Mouse (Mus musculus) liver, embryonic 11.5 days (tissue): Measurements from ENCODE around the gene Slc34a3. TPM values are rescaled to one million over a fixed set of nuclear protein-coding genes. Genes with fewer than 3 reads are reported as not detected.

Source experiments
- ATAC-seq: fragments of 200-750 bp; cut with Nextera tagmentation; replicated peaks from 2 replicates; pipeline ENCODE4 v1.8.0; 2017; ENCODE audit warnings: moderate number of reproducible peaks, mild to moderate bottlenecking, moderate TSS enrichment, moderate library complexity; ENCODE audit not compliant: low FRiP score
- DNase-seq: peaks from one replicate; pipeline ENCODE4 v3.0.0-alpha.2; 2017; ENCODE audit warnings: low spot score
- H3K27ac ChIP-seq: fragments of 300-500 bp; sonication (generic); 2 replicates; pipeline ENCODE4 v1.5.1; 2014; ENCODE audit warnings: mild to moderate bottlenecking, low read depth, low read length, control low read depth
- H3K27me3 ChIP-seq: fragments of 300-500 bp; sonication (generic); replicated peaks from 2 replicates; pipeline ENCODE4 v1.6.1; 2014; ENCODE audit warnings: low read length, mixed read lengths; ENCODE audit not compliant: control insufficient read depth, insufficient read depth
- H3K36me3 ChIP-seq: fragments of 300-500 bp; sonication (generic); 2 replicates; pipeline ENCODE4 v1.6.1; 2014; ENCODE audit warnings: mild to moderate bottlenecking, low read length, moderate library complexity, mixed read lengths; ENCODE audit not compliant: control insufficient read depth, insufficient read depth
- H3K4me1 ChIP-seq: fragments of 300-500 bp; sonication (generic); replicated peaks from 2 replicates; pipeline ENCODE4 v1.6.1; 2014; ENCODE audit warnings: low read length, mixed read lengths; ENCODE audit not compliant: control insufficient read depth, insufficient read depth
- H3K4me2 ChIP-seq: fragments of 300-500 bp; sonication (generic); 2 replicates; pipeline ENCODE4 v1.6.1; 2014; ENCODE audit warnings: mild to moderate bottlenecking, control low read depth, moderate library complexity
- H3K4me3 ChIP-seq: fragments of 300-500 bp; sonication (generic); 2 replicates; pipeline ENCODE4 v1.5.1; 2014; ENCODE audit warnings: low read depth, low read length, control low read depth
- H3K9ac ChIP-seq: fragments of 300-500 bp; sonication (generic); 2 replicates; pipeline ENCODE4 v1.6.1; 2014; ENCODE audit warnings: low read depth, low read length, control low read depth
- H3K9me3 ChIP-seq: fragments of 300-500 bp; sonication (generic); 2 replicates; pipeline ENCODE4 v1.6.1; 2016; ENCODE audit warnings: low read length, inconsistent platforms, mixed read lengths; ENCODE audit not compliant: control insufficient read depth
- WGBS: fragments of 180-500 bp; shearing (Covaris S2); extraction: QIAGEN DNeasy Blood & Tissue Kit; methylation state at CpG from one replicate; pipeline ENCODE4 v1.1.7; 2014; 5-methylcytosine and 5-hydroxymethylcytosine counted together
- polyA plus RNA-seq: library from polyadenylated mRNA; unstranded; fragments of >200 nt; fragmentation: Nextera tagmentation; extraction: Ambion mirVana; gene quantifications from 2 replicates; pipeline ENCODE4 v1.2.1, GENCODE M21; 2014

Gene Slc34a3
- polyA plus RNA-seq, 1 experiment from 2014 or later = 0.07 TPM

DNA sequence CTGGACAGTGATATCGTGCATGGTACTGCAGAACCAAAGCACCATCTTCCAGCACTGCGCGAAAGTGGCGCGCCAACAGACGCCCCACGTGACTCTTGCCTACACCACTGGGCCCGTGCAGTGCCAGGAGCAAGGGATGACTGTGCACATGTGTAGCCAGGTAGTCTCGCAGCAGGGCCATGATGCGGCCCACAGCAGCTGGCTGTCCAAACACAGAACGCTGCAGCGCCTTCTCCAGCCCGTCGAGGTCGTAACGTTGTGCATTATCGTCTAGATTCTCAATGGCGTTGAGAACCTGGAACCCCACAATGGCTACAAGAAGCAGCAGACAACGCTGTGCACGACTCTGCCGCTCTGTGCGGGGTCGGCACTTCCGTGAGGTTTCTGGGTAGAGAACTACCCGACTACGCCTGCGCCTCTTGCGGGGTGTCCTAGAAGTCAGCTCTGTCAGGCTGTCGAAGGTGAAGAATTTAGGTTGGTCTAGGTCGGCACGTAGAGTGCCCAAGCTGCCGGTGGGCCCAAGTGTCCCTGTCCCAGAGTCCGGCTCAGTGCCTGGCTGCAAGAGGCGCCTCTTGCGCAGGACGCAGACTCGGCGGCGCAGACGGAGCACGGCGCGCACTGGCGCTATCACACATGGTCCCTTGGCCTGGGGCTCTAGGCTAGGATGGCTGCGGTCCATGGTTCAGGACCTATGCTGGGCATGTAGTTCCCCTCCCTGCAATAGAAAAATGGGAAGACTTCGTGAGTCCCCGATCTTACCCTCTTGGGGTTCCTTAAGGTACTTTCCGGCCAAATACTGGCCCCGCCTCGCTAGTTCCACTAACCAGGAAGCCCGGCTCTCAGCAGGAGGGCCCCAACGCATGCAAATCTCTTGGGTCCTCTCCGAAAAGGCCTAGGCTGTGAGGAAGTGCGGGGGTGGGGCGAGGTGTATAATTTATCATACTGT, 38.7 kb downstream of the Slc34a3 start:
- H3K27ac ChIP-seq = peak overlapping the region; percentile 92

DNA sequence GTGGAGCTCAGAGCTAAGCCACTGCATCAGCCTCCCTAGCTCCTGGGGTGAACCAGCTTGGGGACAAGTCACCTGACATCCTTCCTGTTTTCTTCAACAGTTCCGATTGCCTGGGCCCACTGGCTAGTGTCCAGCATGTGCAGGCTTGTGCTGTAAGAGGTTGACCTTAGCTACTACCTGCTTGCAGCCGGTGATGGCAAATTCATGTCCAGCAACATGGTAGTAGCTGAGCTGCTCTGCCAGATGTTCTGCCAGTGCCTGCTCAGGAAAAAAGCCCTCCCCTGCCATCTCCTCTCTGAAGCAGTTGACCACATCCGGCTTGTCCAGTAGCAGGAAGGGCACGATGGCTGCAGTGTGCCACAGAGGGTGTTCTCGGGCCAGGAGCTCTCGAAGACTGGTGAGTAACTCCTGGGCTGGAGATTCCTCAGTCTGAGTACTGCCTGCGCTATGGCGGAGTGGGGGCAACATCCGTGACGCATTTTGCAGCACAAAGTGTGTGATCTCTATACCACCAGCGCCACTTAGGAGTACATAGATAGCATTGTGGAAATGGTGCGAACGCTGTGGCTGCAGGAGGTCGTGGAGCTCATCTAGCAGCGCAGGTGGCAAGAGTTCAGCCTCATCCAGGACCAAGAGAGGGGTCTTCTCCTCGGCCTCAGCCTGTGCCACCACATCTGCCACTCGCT, 39.5 kb downstream of the Slc34a3 start:
- Histone ChIP-seq H3K27ac (peak overlapping the region; percentile 92), H3K4me1 (peaks cover 40% of the 10 kb centered on the region), H3K36me3 (peaks cover 7% of the 10 kb centered on the region), H3K4me3 (peak overlapping the region; percentile 62), H3K9ac (peak overlapping the region; percentile 75), H3K4me2 (peak overlapping the region; percentile 84), H3K27me3 (no peaks in the 10 kb centered on the region; the same call in 1 of the 2 replicates), H3K9me3 (no peaks in the 10 kb centered on the region)
- no peak for DNase-seq
- no peak for ATAC-seq
- 53% methylated on average over 17 of the region's 17 CpGs for WGBS

More for the DNA sequence above, 38.7 kb downstream of the Slc34a3 start:
- WGBS = 10% methylated on average over 55 of the region's 55 CpGs
- Histone ChIP-seq H3K4me2 (peak overlapping the region; percentile 84), H3K9ac (peak overlapping the region; percentile 75), H3K9me3 (no peaks in the 10 kb centered on the region), H3K36me3 (peaks cover 15% of the 10 kb centered on the region), H3K27me3 (no peaks in the 10 kb centered on the region; the same call in 1 of the 2 replicates), H3K4me1 (peaks cover 40% of the 10 kb centered on the region), H3K4me3 (peak overlapping the region; percentile 62)
- peak; percentile 73 for DNase-seq
- ATAC-seq = peak; percentile 60

DNA sequence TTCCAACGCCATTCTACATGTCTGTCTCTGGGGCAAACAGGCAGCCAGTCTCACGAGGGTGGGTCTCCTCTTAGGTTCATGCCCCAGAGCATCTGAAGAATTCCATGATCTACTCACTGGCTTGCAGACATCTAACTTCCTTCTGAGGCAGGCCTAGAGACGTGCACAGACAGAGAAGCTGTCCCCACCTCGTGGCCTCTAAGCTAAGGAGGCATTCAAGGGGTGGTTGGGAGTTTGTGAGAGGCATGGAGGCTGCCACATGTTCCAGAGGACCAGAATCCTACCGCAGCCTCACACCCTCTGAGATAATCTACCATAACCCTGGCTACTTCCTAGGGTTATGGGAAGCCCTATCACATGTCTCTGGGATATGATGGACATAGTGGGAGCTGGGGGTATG, 40.2 kb downstream of the Slc34a3 start:
- ATAC-seq = no peak
- H3K27ac ChIP-seq = peak overlapping the region; percentile 92
- H3K36me3 ChIP-seq = 0 out of 2 replicates have a peak, but pooled peaks cover 2% of the 10 kb centered on the region
- DNase-seq = no peak
- peak overlapping the region; percentile 75 for H3K9ac ChIP-seq
- peak overlapping the region; percentile 84 for H3K4me2 ChIP-seq
- peaks cover 40% of the 10 kb centered on the region for H3K4me1 ChIP-seq
- peak overlapping the region; percentile 62 for H3K4me3 ChIP-seq
- 54% methylated on average over 5 of the region's 5 CpGs for WGBS
- H3K27me3 ChIP-seq = no peaks in the 10 kb centered on the region; the same call in 1 of the 2 replicates
- H3K9me3 ChIP-seq = no peaks in the 10 kb centered on the region

DNA sequence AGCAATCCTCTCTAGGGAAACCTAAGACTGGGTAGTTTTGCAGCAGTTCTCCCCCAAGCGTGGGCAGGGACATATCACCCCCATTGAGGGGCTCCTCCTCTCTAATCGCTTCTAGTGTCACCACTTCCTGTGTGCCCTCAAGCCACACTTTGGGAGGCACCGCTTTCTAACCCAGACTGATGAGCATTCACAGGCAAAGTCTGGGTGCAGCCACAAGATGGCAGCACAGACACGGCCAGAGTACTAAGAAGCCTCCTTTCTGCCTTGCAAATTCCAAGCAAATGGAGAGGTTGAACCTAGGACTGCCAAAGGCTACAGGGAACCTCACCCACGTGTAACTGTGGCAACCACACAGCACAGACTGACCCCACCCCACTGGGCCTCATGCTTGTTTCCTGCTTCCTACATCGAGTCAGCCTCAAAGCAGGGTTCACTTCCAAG, 40.8 kb downstream of the Slc34a3 start:
- Histone ChIP-seq H3K9me3 (no peaks in the 10 kb centered on the region), H3K9ac (peak overlapping the region; percentile 75; the same call in 1 of the 2 replicates), H3K27me3 (no peaks in the 10 kb centered on the region; the same call in 1 of the 2 replicates), H3K4me2 (peak overlapping the region; percentile 84), H3K27ac (peak overlapping the region; percentile 92; the same call in 1 of the 2 replicates), H3K4me3 (peak overlapping the region; percentile 14; the same call in 1 of the 2 replicates), H3K4me1 (peaks cover 40% of the 10 kb centered on the region), H3K36me3 (0 out of 2 replicates have a peak, but pooled peaks cover 2% of the 10 kb centered on the region)
- ATAC-seq (peak; percentile 21), DNase-seq (peak; percentile 78)
- 3% methylated on average over 6 of the region's 6 CpGs for WGBS

DNA sequence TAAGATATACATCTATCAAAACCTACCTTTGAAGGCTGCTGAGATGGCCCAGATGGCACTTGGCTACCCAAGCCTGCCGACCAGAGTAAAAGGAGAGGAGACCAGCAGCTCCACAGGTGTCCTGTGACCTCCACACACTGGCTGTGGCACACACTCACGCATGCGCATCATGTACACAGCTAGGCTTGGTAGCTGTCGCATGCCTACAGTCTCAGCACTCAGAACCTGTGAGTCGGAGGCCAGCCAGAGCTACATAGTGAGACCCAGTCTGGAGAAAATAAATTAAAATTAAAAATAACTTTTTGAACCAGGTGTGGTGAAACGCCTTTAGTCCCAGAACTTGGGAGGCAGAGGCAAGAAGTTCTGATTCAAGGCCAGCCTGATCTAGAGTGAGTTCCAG, 46.3 kb downstream of the Slc34a3 start:
- H3K4me2 ChIP-seq = no peak overlapping the region
- ATAC-seq = no peak
- H3K36me3 ChIP-seq = no peaks in the 10 kb centered on the region
- H3K4me1 ChIP-seq = peaks cover 2% of the 10 kb centered on the region
- H3K9ac ChIP-seq = no peak overlapping the region
- WGBS = 83% methylated on average over 6 of the region's 6 CpGs
- no peaks in the 10 kb centered on the region for H3K9me3 ChIP-seq
- no peak overlapping the region for H3K27ac ChIP-seq
- H3K4me3 ChIP-seq = no peak overlapping the region
- no peak for DNase-seq
- H3K27me3 ChIP-seq = peaks cover 28% of the 10 kb centered on the region

DNA sequence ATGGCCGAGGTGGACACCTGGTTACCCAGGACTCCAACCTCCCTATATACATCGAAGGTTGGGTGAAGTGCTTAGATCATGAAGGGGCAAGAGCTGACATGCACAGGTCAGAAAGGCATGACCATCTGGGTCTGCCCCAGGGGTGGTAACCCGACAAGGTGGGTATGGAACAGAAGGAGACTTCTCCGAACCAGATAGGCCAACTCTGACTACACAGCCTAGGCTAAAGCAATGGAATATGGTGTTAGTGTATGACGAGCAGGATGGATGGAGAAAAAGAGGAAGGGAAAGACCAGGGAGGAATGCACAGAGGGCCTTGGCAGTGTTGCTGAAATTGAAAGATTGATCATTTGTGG, 47.6 kb downstream of the Slc34a3 start:
- Histone ChIP-seq H3K27me3 (peaks cover 38% of the 10 kb centered on the region), H3K36me3 (no peaks in the 10 kb centered on the region), H3K9me3 (no peaks in the 10 kb centered on the region), H3K9ac (no peak overlapping the region), H3K27ac (no peak overlapping the region), H3K4me3 (peak overlapping the region; percentile 51; the same call in 1 of the 2 replicates), H3K4me1 (peaks cover 5% of the 10 kb centered on the region), H3K4me2 (peak overlapping the region; percentile 79)
- ATAC-seq = no peak
- DNase-seq = no peak
- 36% methylated on average over 5 of the region's 5 CpGs for WGBS

DNA sequence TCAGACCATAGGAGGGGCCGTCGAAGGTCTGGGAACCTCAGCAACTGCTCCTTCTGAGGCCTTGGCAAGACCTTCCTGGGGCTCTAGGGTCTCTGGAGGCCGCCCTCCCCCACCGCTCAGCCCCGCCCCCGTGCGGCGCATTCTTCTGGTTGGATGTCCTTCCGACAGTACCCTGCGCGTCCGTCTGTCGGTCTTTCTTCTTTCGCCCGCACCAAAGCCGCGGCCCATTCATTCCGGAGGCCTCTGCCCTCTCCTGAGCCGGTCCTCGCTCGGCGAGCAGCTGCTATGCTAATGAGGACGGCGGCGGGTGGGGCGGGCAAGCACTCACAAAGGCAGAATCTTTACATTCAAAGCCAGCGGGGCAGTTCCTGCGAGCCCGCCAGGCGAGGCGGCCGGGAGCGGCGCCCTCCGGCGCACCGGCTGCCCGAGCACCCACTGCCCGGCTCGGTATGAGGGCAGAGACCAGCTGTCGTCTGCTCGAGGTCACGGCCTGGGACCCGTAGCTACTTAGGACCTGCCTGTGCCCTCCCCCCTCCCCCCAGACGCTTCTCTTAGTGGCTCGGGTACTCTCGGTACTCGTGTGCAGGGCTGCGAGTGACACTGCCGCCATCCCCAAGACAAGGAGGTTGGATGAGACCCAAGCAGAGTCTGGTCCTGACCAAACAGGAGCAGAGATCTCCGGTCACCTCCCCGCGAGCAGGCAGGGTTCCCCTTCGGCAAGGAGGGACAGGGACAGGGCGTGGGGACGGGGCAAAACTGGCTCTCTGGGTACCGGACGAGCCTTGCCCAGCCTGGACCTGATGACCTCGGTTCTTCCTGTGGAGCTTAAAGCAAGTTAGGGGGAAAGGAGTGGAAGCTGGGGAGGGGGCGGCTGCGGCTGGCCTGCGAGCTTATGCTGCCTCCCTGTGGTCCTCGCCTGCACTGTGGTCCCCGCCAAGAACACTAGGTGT, 48.3 kb downstream of the Slc34a3 start:
- Histone ChIP-seq H3K9ac (peak overlapping the region; percentile 54), H3K4me2 (peak overlapping the region; percentile 79), H3K36me3 (no peaks in the 10 kb centered on the region), H3K4me3 (peak overlapping the region; percentile 51), H3K27ac (0 out of 2 replicates have a peak overlapping the region, but pooled peaks have one; percentile 29), H3K9me3 (no peaks in the 10 kb centered on the region), H3K4me1 (peaks cover 5% of the 10 kb centered on the region), H3K27me3 (peaks cover 45% of the 10 kb centered on the region)
- 1% methylated on average over 63 of the region's 64 CpGs for WGBS
- peak; percentile 38; the same call in 1 of the 2 replicates for ATAC-seq
- peak; percentile 64 for DNase-seq

DNA sequence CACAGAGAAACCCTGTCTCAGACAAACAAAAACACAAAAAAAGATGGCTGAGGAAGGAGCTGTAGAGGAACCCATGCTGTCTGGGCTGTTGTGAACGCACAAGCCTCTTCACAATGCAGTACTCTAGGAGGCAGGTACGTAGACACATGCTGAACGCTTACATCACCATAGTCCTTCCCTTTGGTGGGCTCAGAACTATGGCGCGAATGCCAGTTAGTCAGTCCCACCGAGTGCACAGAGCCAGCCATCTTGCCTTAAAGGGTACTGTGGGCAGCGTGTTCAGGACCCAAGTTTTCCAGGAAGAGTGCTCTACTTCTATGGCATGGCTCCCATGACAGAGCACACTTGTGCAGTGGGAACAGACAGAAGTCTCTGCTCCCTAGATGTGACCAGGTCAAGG, 49.7 kb downstream of the Slc34a3 start:
- Histone ChIP-seq H3K4me1 (peaks cover 12% of the 10 kb centered on the region), H3K27ac (no peak overlapping the region), H3K36me3 (no peaks in the 10 kb centered on the region), H3K9ac (no peak overlapping the region), H3K4me2 (no peak overlapping the region), H3K9me3 (no peaks in the 10 kb centered on the region), H3K27me3 (peaks cover 56% of the 10 kb centered on the region), H3K4me3 (no peak overlapping the region)
- WGBS = 91% methylated on average over 7 of the region's 7 CpGs
- DNase-seq = no peak
- ATAC-seq = no peak
